Mouse (Mus musculus) T-helper 17 cell (primary cell): ENCODE results near the gene Dppa5a.
"Not testable (repeated sequence)": the region's sequence is repeated elsewhere in the genome, so short reads cannot be mapped to it uniquely, and the experiment has no call there.

ENCODE experiments used
- in situ Hi-C, 2 experiments: fragments of 300-600 bp; cut with MboI, MseI; formaldehyde crosslinking; loops; 1 replicate in 1 of 2; 2 replicates in 1 of 2; pipeline ENCODE4 v1.15.1; 2025; ENCODE audit warnings: high pct_unique_total_duplicates in 2 of 2

The Dppa5a gene

GRCm38 (mm10) chr9:78367959-78368358, at the start of gene Dppa5a:
TSS of gene Dppa5a (minus strand) at chr9:78368177.
- in situ Hi-C loops, result not testable (repeated sequence)

GRCm38 (mm10) chr9:78401596-78401995, 33.6 kb upstream of the Dppa5a start:
- in situ Hi-C loops, result no loop called here

GRCm38 (mm10) chr9:78400570-78400969, 32.6 kb upstream of the Dppa5a start:
- in situ Hi-C loops, result no loop called here

GRCm38 (mm10) chr9:78396517-78396916, 28.5 kb upstream of the Dppa5a start:
- in situ Hi-C loops, result no loop called here

GRCm38 (mm10) chr9:78395630-78396351, 27.8 kb upstream of the Dppa5a start, which contains the start of gene Ddx43:
TSS of gene Ddx43 (plus strand) at chr9:78395777.
- in situ Hi-C loops, result no loop called here

- in situ Hi-C loops, result no loop called here
Observed at GRCm38 (mm10) chr9:78395244-78395629, 27.3 kb upstream of the Dppa5a start.

GRCm38 (mm10) chr9:78394602-78395001, 26.6 kb upstream of the Dppa5a start:
- in situ Hi-C loops, result no loop called here

- in situ Hi-C loops, result no loop called here
Observed at GRCm38 (mm10) chr9:78393741-78394140, 25.8 kb upstream of the Dppa5a start.

- in situ Hi-C loops, result no loop called here
Observed at GRCm38 (mm10) chr9:78389981-78390380, 22.0 kb upstream of the Dppa5a start.

- in situ Hi-C loops, result no loop called here
Observed at GRCm38 (mm10) chr9:78386947-78387346, 19.0 kb upstream of the Dppa5a start.

- in situ Hi-C loops, result no loop called here
Observed at GRCm38 (mm10) chr9:78385893-78386292, 17.9 kb upstream of the Dppa5a start.

- in situ Hi-C loops, result no loop called here
Observed at GRCm38 (mm10) chr9:78378113-78378785, 10.3 kb upstream of the Dppa5a start, which contains the start of gene Ooep. TSS of gene Ooep (minus strand) at chr9:78378725.

GRCm38 (mm10) chr9:78377546-78377945, 9.6 kb upstream of the Dppa5a start:
- in situ Hi-C loops, result no loop called here

- in situ Hi-C loops, result no loop called here
Observed at GRCm38 (mm10) chr9:78375486-78375885, 7.5 kb upstream of the Dppa5a start.

GRCm38 (mm10) chr9:78374885-78375389, 7.0 kb upstream of the Dppa5a start:
- in situ Hi-C loops, result no loop called here

GRCm38 (mm10) chr9:78374397-78374796, 6.4 kb upstream of the Dppa5a start:
- in situ Hi-C loops, result no loop called here

- in situ Hi-C loops, result no loop called here
Observed at GRCm38 (mm10) chr9:78372827-78373504, 5.0 kb upstream of the Dppa5a start.

GRCm38 (mm10) chr9:78371441-78371840, 3.5 kb upstream of the Dppa5a start:
- in situ Hi-C loops, result no loop called here

- in situ Hi-C loops, result no loop called here
Observed at GRCm38 (mm10) chr9:78369786-78370185, 1.8 kb upstream of the Dppa5a start.

GRCm38 (mm10) chr9:78369349-78369748, 1.4 kb upstream of the Dppa5a start:
- in situ Hi-C loops, result no loop called here

GRCm38 (mm10) chr9:78368671-78369293, 805 bp upstream of the Dppa5a start:
- in situ Hi-C loops, result no loop called here
